ENCODE assay signal across 26 mouse cellular contexts in genomic region chr11:51351841-51352240, GRCm38 (mm10).
DNase-seq lines count a peak whose midpoint lies in the region; ATAC-seq lines count a peak whose summit lies in the region.
"Had no signal": no experiment of that assay in that cellular context is flagged by ENCODE, and none has a peak within 500 bp of the region (broad histone marks: within the 10 kb centered on the region; RNA-seq: fewer than 3 reads in every experiment).

No protein-coding gene starts in this region.

- peaks cover 21% of the 10 kb centered on the region for H3K4me1 ChIP-seq in heart, embryonic 10.5 days
- H3K4me1 ChIP-seq in lung, embryonic 16.5 days (replicated peaks; ENCODE audit: control insufficient read depth, insufficient read depth, low read length), result peaks cover 8% of the 10 kb centered on the region; the same call in 1 of the 2 replicates
- H3K4me1 ChIP-seq in embryonic facial prominence, embryonic 10.5 days, result peaks cover 62% of the 10 kb centered on the region
- H3K4me1 ChIP-seq in limb, embryonic 10.5 days, result peaks cover 35% of the 10 kb centered on the region
- H3K4me1 ChIP-seq: forebrain, embryonic 13.5 days; heart, embryonic 15.5 days had no signal

- H3K27me3 ChIP-seq in heart, embryonic 10.5 days (ENCODE audit: insufficient read depth, poor library complexity, severe bottlenecking), result peaks cover 15% of the 10 kb centered on the region; the same call in 1 of the 2 replicates
- H3K27me3 ChIP-seq in lung, embryonic 16.5 days (ENCODE audit: control insufficient read depth, insufficient read depth, low read depth, low read length), result no peaks in the 10 kb centered on the region
- no peaks in the 10 kb centered on the region for H3K27me3 ChIP-seq in embryonic facial prominence, embryonic 10.5 days (replicated peaks; ENCODE audit: low read depth, poor library complexity, severe bottlenecking)
- H3K27me3 ChIP-seq in limb, embryonic 10.5 days (ENCODE audit: low read depth, poor library complexity, severe bottlenecking), result no peaks in the 10 kb centered on the region
- H3K27me3 ChIP-seq: forebrain, embryonic 13.5 days; hindbrain, embryonic 13.5 days; Patski had no signal

- no peaks in the 10 kb centered on the region for H3K9me3 ChIP-seq in heart, embryonic 10.5 days
- no peaks in the 10 kb centered on the region for H3K9me3 ChIP-seq in lung, embryonic 16.5 days (ENCODE audit: control insufficient read depth, low read length)
- H3K9me3 ChIP-seq in embryonic facial prominence, embryonic 10.5 days, result no peaks in the 10 kb centered on the region
- no peaks in the 10 kb centered on the region for H3K9me3 ChIP-seq in limb, embryonic 10.5 days (replicated peaks)
- H3K9me3 ChIP-seq: forebrain, embryonic 13.5 days; G1E; heart, embryonic 15.5 days; hindbrain, embryonic 13.5 days had no signal

- no peaks in the 10 kb centered on the region for H3K36me3 ChIP-seq in heart, embryonic 10.5 days
- no peaks in the 10 kb centered on the region for H3K36me3 ChIP-seq in lung, embryonic 16.5 days (ENCODE audit: control insufficient read depth, insufficient read depth, low read length)
- no peaks in the 10 kb centered on the region for H3K36me3 ChIP-seq in embryonic facial prominence, embryonic 10.5 days (replicated peaks)
- H3K36me3 ChIP-seq in limb, embryonic 10.5 days, result no peaks in the 10 kb centered on the region
- H3K36me3 ChIP-seq: G1E; heart, embryonic 15.5 days; hindbrain, embryonic 13.5 days had no signal

- no peak overlapping the region for H3K4me3 ChIP-seq in heart, embryonic 10.5 days
- no peak overlapping the region for H3K4me3 ChIP-seq in lung, embryonic 16.5 days (ENCODE audit: low read length)
- H3K4me3 ChIP-seq in embryonic facial prominence, embryonic 10.5 days, result no peak overlapping the region
- no peak overlapping the region for H3K4me3 ChIP-seq in limb, embryonic 10.5 days
- H3K4me3 ChIP-seq: forebrain, embryonic 13.5 days; heart, embryonic 15.5 days; hindbrain, embryonic 13.5 days had no signal

- no peak overlapping the region for H3K27ac ChIP-seq in heart, embryonic 10.5 days
- H3K27ac ChIP-seq in lung, embryonic 16.5 days (ENCODE audit: low read length), result no peak overlapping the region
- H3K27ac ChIP-seq in embryonic facial prominence, embryonic 10.5 days (replicated peaks), result peak overlapping the region; percentile 30; the same call in 1 of the 2 replicates
- H3K27ac ChIP-seq in limb, embryonic 10.5 days, result peak overlapping the region; percentile 30; the same call in 1 of the 2 replicates
- H3K27ac ChIP-seq: forebrain, embryonic 13.5 days; heart, embryonic 15.5 days; hindbrain, embryonic 13.5 days had no signal

- H3K9ac ChIP-seq in lung, embryonic 16.5 days (ENCODE audit: low read length), result no peak overlapping the region
- H3K9ac ChIP-seq: forebrain, embryonic 13.5 days; heart, embryonic 15.5 days; hindbrain, embryonic 13.5 days had no signal

- H3K4me2 ChIP-seq in lung, embryonic 16.5 days (ENCODE audit: low read depth, low read length), result no peak overlapping the region
- H3K4me2 ChIP-seq: forebrain, embryonic 13.5 days; heart, embryonic 15.5 days; hindbrain, embryonic 13.5 days had no signal

- DNase-seq in heart, postnatal 14 days, result peak; percentile 45 to 60
- no peak for DNase-seq in heart, embryonic 10.5 days (ENCODE audit: low spot score)
- DNase-seq in lung, postnatal 14 days, result no peak
- DNase-seq in embryonic facial prominence, embryonic 10.5 days (ENCODE audit: low spot score), result no peak
- DNase-seq in limb, embryonic 10.5 days (ENCODE audit: low spot score), result no peak
- no peak for DNase-seq in urinary bladder, adult 2 months (ENCODE audit: low spot score)
- no peak for DNase-seq in thymus, postnatal 36 days
- DNase-seq: adrenal gland, postnatal 36 days; B cell, adult 2 months; cerebellum, adult 11-12 months; cerebellum, postnatal 10 days; gastrocnemius, postnatal 36 days; kidney, adult 8-10 months; kidney, postnatal 10 days; left cerebral cortex, postnatal 4 days; lung, postnatal 4 days; right cerebral cortex, adult 18-20 months; right cerebral cortex, postnatal 4 days; thymus, postnatal 14 days had no signal

- WGBS in heart, embryonic 10.5 days, result 54% methylated on average over 5 of the region's 5 CpGs
- 31% methylated on average over 5 of the region's 5 CpGs for WGBS in lung, embryonic 16.5 days
- WGBS in embryonic facial prominence, embryonic 10.5 days, result 51% methylated on average over 5 of the region's 5 CpGs
- WGBS in limb, embryonic 10.5 days, result 43% methylated on average over 5 of the region's 5 CpGs

- intact Hi-C loops in heart, postnatal 14 days (cut with DNase I), result no loop called here

- peak; percentile 42; the same call in 1 of the 2 replicates for ATAC-seq in lung, embryonic 16.5 days (ENCODE audit: low read depth)
- ATAC-seq: forebrain, embryonic 13.5 days; inflammation-experienced regulatory T-cells, adult 6 months; Patski had no signal

Comparison
In these comparisons a context has a peak if more than half of its experiments do, and no peak if none do; other contexts are left out.
1. DNase-seq: peak in heart, postnatal 14 days (2 of 2); none in heart, embryonic 10.5 days (single experiment), lung, postnatal 14 days (single experiment), embryonic facial prominence, embryonic 10.5 days (single experiment), limb, embryonic 10.5 days (single experiment), urinary bladder, adult 2 months (single experiment) and thymus, postnatal 36 days (0 of 2).
2. H3K27ac ChIP-seq: peak in embryonic facial prominence, embryonic 10.5 days (single experiment) and limb, embryonic 10.5 days (single experiment); none in heart, embryonic 10.5 days (single experiment) and lung, embryonic 16.5 days (single experiment).